Mouse (Mus musculus) brain, embryonic 14.5 days (tissue): ENCODE measurements around the gene 4833427G06Rik.

Experiments used
- CTCF ChIP-seq: fragments of 200-500 bp; IDR thresholded peaks from 2 replicates; pipeline ENCODE4 v1.5.1; 2012; ENCODE audit warnings: inconsistent platforms, mild to moderate bottlenecking, moderate library complexity, borderline replicate concordance; ENCODE audit not compliant: insufficient read depth, insufficient read length; ENCODE audit errors: extremely low read depth
- POLR2A ChIP-seq: fragments of 200-500 bp; IDR thresholded peaks from 2 replicates; pipeline ENCODE4 v1.6.1; 2012; ENCODE audit warnings: mild to moderate bottlenecking, inconsistent platforms, borderline replicate concordance; ENCODE audit not compliant: poor library complexity, insufficient read depth, insufficient read length, severe bottlenecking; ENCODE audit errors: extremely low read depth

GRCm38 (mm10) chr9:51042136-51042535, 59.7 kb downstream of the 4833427G06Rik start:
- TF ChIP-seq POLR2A (no peak), CTCF (no peak)
